In the genomic region with DNA sequence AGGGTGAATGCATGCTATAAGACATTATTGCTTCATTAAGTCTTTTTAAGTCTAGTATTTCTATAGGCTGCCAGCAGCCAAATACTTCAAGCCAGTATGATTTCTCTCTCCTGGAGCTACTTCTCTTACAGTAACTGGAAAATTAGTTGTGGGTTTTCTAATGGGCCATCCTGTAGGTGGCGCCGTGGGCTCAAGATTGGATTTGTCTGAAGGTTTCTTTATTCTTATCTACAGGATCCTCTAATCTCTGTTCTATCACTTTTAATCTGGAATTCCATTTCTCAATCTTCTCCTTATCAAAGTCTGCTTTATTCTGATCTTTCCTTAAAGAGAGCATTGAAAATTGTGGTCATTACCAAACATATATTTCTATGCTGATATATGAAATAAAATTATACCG, we compare ENCODE assay signal across 10 mouse cellular contexts. TPM values are rescaled to one million over a fixed set of nuclear protein-coding genes. Genes with fewer than 3 reads are reported as not detected.
DNase-seq lines count a peak whose midpoint lies in the region; ATAC-seq and TF ChIP-seq lines count a peak whose summit lies in the region.
"Had no signal": no experiment of that assay in that cellular context is flagged by ENCODE, and none has a peak within 500 bp of the region (broad histone marks: within the 10 kb centered on the region; RNA-seq: fewer than 3 reads in every experiment).

No protein-coding gene starts in this region.

- peak; percentile 18 to 21 for DNase-seq in frontal cortex, postnatal 25 days (ENCODE audit: low spot score in 2 of 2)
- DNase-seq in frontal cortex, postnatal 10 days (ENCODE audit: low spot score in 2 of 2): no peak
- DNase-seq in right cerebral cortex, adult 18-20 months: peak; percentile 14
- DNase-seq in right cerebral cortex, postnatal 25 days: no peak
- DNase-seq in cerebellum, adult 8-10 months: peak; percentile 6
- peak; percentile 74 for DNase-seq in kidney, postnatal 10 days
- DNase-seq in lung, postnatal 0 days (ENCODE audit: low spot score): peak; percentile 71

- no peak overlapping the region for H3K4me3 ChIP-seq in lung, postnatal 0 days (ENCODE audit: low read depth, low read length)
- H3K4me3 ChIP-seq: midbrain, embryonic 12.5 days had no signal

- no peaks in the 10 kb centered on the region for H3K27me3 ChIP-seq in lung, postnatal 0 days (replicated peaks; ENCODE audit: insufficient read depth, low read length)
- H3K27me3 ChIP-seq: midbrain, embryonic 12.5 days had no signal

- no peak for ATAC-seq in lung, postnatal 0 days
- no peak for ATAC-seq in monocyte, adult 5-6 weeks (replicated peaks; ENCODE audit: insufficient number of reproducible peaks, low FRiP score, low TSS enrichment, poor library complexity, severe bottlenecking)

- no peak for TF ChIP-seq EP300 in lung, postnatal 0 days (IDR thresholded peaks at IDR 0.05)

- H3K27ac ChIP-seq in lung, postnatal 0 days (ENCODE audit: low read length): no peak overlapping the region
- H3K27ac ChIP-seq: midbrain, embryonic 12.5 days had no signal

- H3K4me1 ChIP-seq in lung, postnatal 0 days (ENCODE audit: insufficient read depth, low read depth, low read length): no peaks in the 10 kb centered on the region
- H3K4me1 ChIP-seq: midbrain, embryonic 12.5 days had no signal

- WGBS in lung, postnatal 0 days: 29% methylated on average over 3 of the region's 3 CpGs

- no peak overlapping the region for H3K4me2 ChIP-seq in lung, postnatal 0 days (replicated peaks; ENCODE audit: low read depth, low read length)
- H3K4me2 ChIP-seq: midbrain, embryonic 12.5 days had no signal

- no peak overlapping the region for H3K9ac ChIP-seq in lung, postnatal 0 days (replicated peaks; ENCODE audit: low read depth)
- H3K9ac ChIP-seq: midbrain, embryonic 12.5 days had no signal

- H3K9me3 ChIP-seq in lung, postnatal 0 days (ENCODE audit: low read length): no peaks in the 10 kb centered on the region
- H3K9me3 ChIP-seq: midbrain, embryonic 12.5 days had no signal

- TF ChIP-seq CTCF in lung, postnatal 0 days (IDR thresholded peaks at IDR 0.05): peak; percentile 72

- H3K36me3 ChIP-seq in lung, postnatal 0 days (ENCODE audit: insufficient read depth, low read length): no peaks in the 10 kb centered on the region
- H3K36me3 ChIP-seq: midbrain, embryonic 12.5 days had no signal

RNA-seq across cellular contexts. Expression of a gene that starts 27.0 kb away (rescaled TPM):
- polyA plus RNA-seq in lung, postnatal 0 days (2015; fragmentation: Nextera tagmentation; extraction: Ambion mirVana): not detected in 2 replicates
- total RNA-seq in monocyte, adult 5-6 weeks (2017): not detected in 3 replicates
- polyA plus RNA-seq: heart, embryonic 16.5 days; midbrain, embryonic 12.5 days had no signal

RNA-seq across cellular contexts. Expression of a gene that starts 51.2 kb away (rescaled TPM):
- polyA plus RNA-seq in lung, postnatal 0 days (2015; fragmentation: Nextera tagmentation; extraction: Ambion mirVana): 81.5 and 106 TPM in 2 replicates
- 90.4 to 131 TPM (median 125 TPM) in 3 replicates for total RNA-seq in monocyte, adult 5-6 weeks (2017)

RNA-seq across cellular contexts. Expression of a gene that starts 53.1 kb away (rescaled TPM):
- 15.6 TPM in 2 replicates for polyA plus RNA-seq in lung, postnatal 0 days (2015; fragmentation: Nextera tagmentation; extraction: Ambion mirVana)
- total RNA-seq in monocyte, adult 5-6 weeks (2017): 11.4 to 26.8 TPM (median 12.9 TPM) in 3 replicates

Comparison
In these comparisons a context has a peak if more than half of its experiments do, and no peak if none do; other contexts are left out.
1. DNase-seq: peak in frontal cortex, postnatal 25 days (2 of 2), right cerebral cortex, adult 18-20 months (single experiment), cerebellum, adult 8-10 months (single experiment), kidney, postnatal 10 days (single experiment) and lung, postnatal 0 days (single experiment); none in frontal cortex, postnatal 10 days (0 of 2) and right cerebral cortex, postnatal 25 days (single experiment).